Mouse (Mus musculus) heart, embryonic 13.5 days (tissue): ENCODE results near the gene Tmem238. TPM values are rescaled to one million over a fixed set of nuclear protein-coding genes. Genes with fewer than 3 reads are reported as not detected.

Experiments used
- ATAC-seq: fragments of 200-750 bp; cut with Nextera tagmentation; 2 replicates; pipeline ENCODE4 v1.8.0; 2017; ENCODE audit warnings: moderate TSS enrichment; ENCODE audit not compliant: insufficient number of reproducible peaks, low FRiP score, low TSS enrichment; ENCODE audit errors: extremely low read depth
- H3K27ac ChIP-seq: fragments of 300-500 bp; sonication (generic); replicated peaks from 2 replicates; pipeline ENCODE4 v1.5.1; 2015; ENCODE audit warnings: moderate library complexity, mild to moderate bottlenecking, inconsistent platforms
- H3K27me3 ChIP-seq: fragments of 300-500 bp; sonication (generic); replicated peaks from 2 replicates; pipeline ENCODE4 v1.6.1; 2015; ENCODE audit warnings: mild to moderate bottlenecking, inconsistent platforms
- H3K36me3 ChIP-seq: fragments of 300-500 bp; sonication (generic); 2 replicates; pipeline ENCODE4 v1.6.1; 2015; ENCODE audit warnings: mild to moderate bottlenecking, inconsistent platforms
- H3K4me1 ChIP-seq: fragments of 300-500 bp; sonication (generic); 2 replicates; pipeline ENCODE4 v1.6.1; 2015; ENCODE audit warnings: inconsistent platforms
- H3K4me2 ChIP-seq: fragments of 300-500 bp; sonication (generic); 2 replicates; pipeline ENCODE4 v1.6.1; 2015; ENCODE audit warnings: inconsistent platforms, mild to moderate bottlenecking, moderate library complexity
- H3K4me3 ChIP-seq: fragments of 300-500 bp; sonication (generic); 2 replicates; pipeline ENCODE4 v1.5.1; 2015; ENCODE audit warnings: moderate library complexity, mild to moderate bottlenecking, inconsistent platforms
- H3K9ac ChIP-seq: fragments of 300-500 bp; sonication (generic); 2 replicates; pipeline ENCODE4 v1.6.1; 2015; ENCODE audit warnings: inconsistent platforms, mild to moderate bottlenecking, moderate library complexity
- H3K9me3 ChIP-seq: fragments of 300-500 bp; sonication (generic); 2 replicates; pipeline ENCODE4 v1.6.1; 2016; ENCODE audit warnings: inconsistent platforms
- WGBS: fragments of 180-500 bp; shearing (Covaris S2); methylation state at CpG from one replicate; pipeline ENCODE4 v1.1.7; 2015; ENCODE audit warnings: mixed read lengths; 5-methylcytosine and 5-hydroxymethylcytosine counted together
- polyA plus RNA-seq: library from polyadenylated mRNA; unstranded; fragments of >200 nt; fragmentation: Nextera tagmentation; extraction: Ambion mirVana; gene quantifications from 2 replicates; pipeline ENCODE4 v1.2.1, GENCODE M21; 2015

Gene Tmem238
- polyA plus RNA-seq, 1 experiment from 2014 or later = 4.1 TPM

DNA sequence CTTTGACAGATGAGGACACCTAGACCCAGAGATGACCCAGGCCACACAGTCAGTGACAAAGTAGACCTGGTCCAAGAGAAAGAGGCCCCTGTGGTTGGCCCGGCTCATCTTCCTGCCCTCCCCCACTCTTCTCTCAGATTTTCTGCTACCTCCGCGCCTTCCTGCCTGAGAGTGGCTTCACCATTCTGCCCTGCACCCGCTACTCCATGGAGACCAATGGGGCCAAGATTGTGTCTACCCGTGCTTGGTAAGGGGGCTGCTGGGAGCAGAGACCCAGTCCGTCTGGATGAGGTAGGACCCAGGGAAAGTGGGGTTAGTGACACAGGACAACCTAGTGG is 47.0 kb downstream of the Tmem238 start:
- H3K4me2 ChIP-seq = peak overlapping the region; percentile 6; the same call in 1 of the 2 replicates

DNA sequence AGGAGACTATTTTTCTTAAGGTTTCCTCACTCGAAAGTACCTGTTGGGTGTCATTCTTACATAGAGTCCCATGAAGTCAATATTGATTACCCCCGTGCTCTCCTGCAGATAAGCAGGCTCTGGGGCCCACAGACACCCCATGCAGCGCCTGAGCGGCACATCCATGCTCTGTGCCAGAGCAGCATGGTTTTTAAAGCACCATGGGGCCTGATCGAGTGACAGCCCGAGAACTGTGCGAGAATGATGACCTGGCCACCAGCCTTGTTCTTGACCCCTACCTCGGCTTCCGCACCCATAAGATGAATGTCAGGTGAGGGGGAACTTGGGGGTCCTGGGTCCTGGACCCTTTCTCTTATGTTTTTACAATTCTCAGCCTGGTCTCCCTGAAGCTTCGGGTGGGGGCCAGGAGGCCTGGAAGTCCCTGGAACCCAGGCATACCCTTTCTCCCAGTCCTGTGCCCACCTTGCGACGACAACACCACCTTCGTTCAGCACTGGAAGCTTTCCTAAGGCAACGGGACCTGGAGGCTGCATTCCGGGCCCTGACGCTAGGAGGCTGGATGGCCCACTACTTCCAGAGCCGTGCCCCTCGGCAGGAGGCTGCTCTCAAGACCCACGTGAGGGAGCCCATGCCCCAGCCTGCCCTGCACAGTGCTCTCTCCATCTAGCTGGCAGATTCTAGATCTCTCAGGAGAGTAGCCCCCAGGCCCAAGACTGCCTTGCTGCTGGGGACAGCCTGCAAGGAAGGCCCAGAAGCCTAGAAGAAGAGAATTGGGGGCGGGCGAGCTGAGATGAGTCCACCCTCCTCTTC is 47.6 kb downstream of the Tmem238 start:
- peak overlapping the region; percentile 92 for H3K9ac ChIP-seq
- WGBS = 79% methylated on average over 21 of the region's 21 CpGs

More for the DNA sequence above, 47.0 kb downstream of the Tmem238 start:
- H3K4me1 ChIP-seq = peaks cover 42% of the 10 kb centered on the region
- no peak overlapping the region for H3K27ac ChIP-seq
- no peaks in the 10 kb centered on the region for H3K9me3 ChIP-seq
- WGBS = 79% methylated on average over 6 of the region's 6 CpGs
- H3K4me3 ChIP-seq = no peak overlapping the region
- peak overlapping the region; percentile 15; the same call in 1 of the 2 replicates for H3K9ac ChIP-seq
- peaks cover 53% of the 10 kb centered on the region for H3K36me3 ChIP-seq
- H3K27me3 ChIP-seq = no peaks in the 10 kb centered on the region
- ATAC-seq = no peak

GRCm38 (mm10) chr7:4741151-4741550 is 48.3 kb downstream of the Tmem238 start:
- WGBS = 3% methylated on average over 4 of the region's 4 CpGs

More for the DNA sequence above, 47.6 kb downstream of the Tmem238 start:
- Histone ChIP-seq H3K9me3 (no peaks in the 10 kb centered on the region), H3K36me3 (peaks cover 48% of the 10 kb centered on the region), H3K27ac (peak overlapping the region; percentile 92), H3K4me2 (peak overlapping the region; percentile 87), H3K4me3 (peak overlapping the region; percentile 79), H3K4me1 (peaks cover 39% of the 10 kb centered on the region), H3K27me3 (no peaks in the 10 kb centered on the region)
- no peak for ATAC-seq

GRCm38 (mm10) chr7:4740309-4740727 is 49.1 kb downstream of the Tmem238 start:
- Histone ChIP-seq H3K4me1 (peaks cover 38% of the 10 kb centered on the region), H3K36me3 (peaks cover 33% of the 10 kb centered on the region), H3K27ac (peak overlapping the region; percentile 92), H3K4me3 (peak overlapping the region; percentile 79), H3K27me3 (no peaks in the 10 kb centered on the region), H3K4me2 (peak overlapping the region; percentile 87), H3K9me3 (no peaks in the 10 kb centered on the region), H3K9ac (peak overlapping the region; percentile 92)
- under 1% methylated on average over 14 of the region's 14 CpGs for WGBS
- 0 out of 2 replicates have a peak, but pooled peaks have one; percentile 3 for ATAC-seq

More at GRCm38 (mm10) chr7:4741151-4741550, 48.3 kb downstream of the Tmem238 start:
- H3K4me2 ChIP-seq = peak overlapping the region; percentile 87
- no peaks in the 10 kb centered on the region for H3K9me3 ChIP-seq
- peaks cover 38% of the 10 kb centered on the region for H3K4me1 ChIP-seq
- peak overlapping the region; percentile 79 for H3K4me3 ChIP-seq
- H3K36me3 ChIP-seq = peaks cover 41% of the 10 kb centered on the region
- peak overlapping the region; percentile 92 for H3K9ac ChIP-seq
- ATAC-seq = no peak
- H3K27ac ChIP-seq = peak overlapping the region; percentile 92
- no peaks in the 10 kb centered on the region for H3K27me3 ChIP-seq

- Histone ChIP-seq H3K9ac (peak within 1 kb of the TSS; percentile 92), H3K36me3 (peaks cover 29% of the 10 kb centered on the region), H3K4me2 (peak within 1 kb of the TSS; percentile 87), H3K27ac (peak within 1 kb of the TSS; percentile 92), H3K4me3 (peak within 1 kb of the TSS; percentile 79), H3K9me3 (no peaks in the 10 kb centered on the region), H3K4me1 (peaks cover 38% of the 10 kb centered on the region), H3K27me3 (no peaks in the 10 kb centered on the region)
- under 1% methylated on average over 39 of the region's 44 CpGs for WGBS
- peak; percentile 93 for ATAC-seq
Observed at GRCm38 (mm10) chr7:4739544-4740275, 49.7 kb downstream of the Tmem238 start, which contains the start of gene Kmt5c. Gene Kmt5c (plus strand): TSS chr7:4740115.

DNA sequence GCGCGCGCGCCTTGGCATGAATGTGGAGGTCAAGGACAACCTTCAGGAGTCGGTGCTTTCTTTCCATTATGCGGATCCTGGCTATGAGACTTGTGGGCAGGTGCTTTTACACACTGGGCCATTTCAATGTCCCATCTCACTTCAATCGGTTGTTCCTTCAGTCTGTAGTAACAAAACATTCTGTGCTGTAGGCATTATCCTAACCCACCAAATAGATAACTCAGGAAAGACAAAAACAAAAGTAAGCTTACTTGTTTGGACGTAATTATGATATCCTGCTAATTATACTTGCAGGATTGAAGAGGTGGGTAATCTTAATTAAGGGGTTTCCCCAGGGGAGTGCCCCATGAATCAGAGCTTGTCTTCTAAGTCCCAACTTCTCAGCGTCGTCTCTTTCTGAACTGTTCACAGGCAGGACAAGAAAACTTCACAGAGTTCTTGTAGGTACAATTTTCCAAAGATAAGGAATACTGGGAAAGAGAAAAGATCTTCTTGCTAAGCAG is 50.4 kb downstream of the Tmem238 start:
- Histone ChIP-seq H3K9me3 (no peaks in the 10 kb centered on the region), H3K4me2 (peak overlapping the region; percentile 87), H3K27ac (peak overlapping the region; percentile 62), H3K4me3 (peak overlapping the region; percentile 79), H3K4me1 (peaks cover 38% of the 10 kb centered on the region), H3K9ac (peak overlapping the region; percentile 16), H3K27me3 (no peaks in the 10 kb centered on the region), H3K36me3 (peaks cover 22% of the 10 kb centered on the region)
- WGBS = 49% methylated on average over 10 of the region's 10 CpGs
- no peak for ATAC-seq

Other genes starting within 250 kb of the Tmem238 start
- 1.4 and 2.7 TPM in 2 replicates for gene Syt5, start 242.1 kb downstream of the Tmem238 start, polyA plus RNA-seq
- gene Ptprh, start 185.6 kb downstream of the Tmem238 start, polyA plus RNA-seq = 0.04 TPM in 1 of 2 replicates, not detected in the other
- gene Tmem86b, start 158.2 kb downstream of the Tmem238 start, polyA plus RNA-seq = 2.4 TPM in 2 replicates
- 7.2 and 7.4 TPM in 2 replicates for gene Ppp6r1, start 130.6 kb downstream of the Tmem238 start, polyA plus RNA-seq
- gene Hspbp1, start 104.6 kb downstream of the Tmem238 start, polyA plus RNA-seq = 74.0 and 79.9 TPM in 2 replicates
- gene Brsk1, start 99.1 kb downstream of the Tmem238 start, polyA plus RNA-seq = 0.46 and 0.91 TPM in 2 replicates
- 0.05 and 0.07 TPM in 2 replicates for gene Tmem150b, start 64.4 kb downstream of the Tmem238 start, polyA plus RNA-seq
- 57.1 and 60.0 TPM in 2 replicates for gene Kmt5c, start 49.5 kb downstream of the Tmem238 start, polyA plus RNA-seq
- gene Cox6b2, start 36.6 kb downstream of the Tmem238 start, polyA plus RNA-seq = 35.4 and 36.4 TPM in 2 replicates
- not detected in 2 replicates for gene Fam71e2, start 18.4 kb downstream of the Tmem238 start, polyA plus RNA-seq
- 0.09 TPM in 1 of 2 replicates, not detected in the other for gene Il11, start 6.8 kb downstream of the Tmem238 start, polyA plus RNA-seq
- not detected in 2 replicates for gene Tmem190, start 6.7 kb downstream of the Tmem238 start, polyA plus RNA-seq
- 209 and 245 TPM in 2 replicates for gene Rpl28, start 3.2 kb upstream of the Tmem238 start, polyA plus RNA-seq
- gene Ube2s, start 22.9 kb upstream of the Tmem238 start, polyA plus RNA-seq = 327 and 359 TPM in 2 replicates
- 0.04 TPM in 2 replicates for gene Shisa7, start 55.0 kb upstream of the Tmem238 start, polyA plus RNA-seq
- 3.7 and 3.8 TPM in 2 replicates for gene Isoc2b, start 80.6 kb upstream of the Tmem238 start, polyA plus RNA-seq
- 1.4 TPM in 2 replicates for gene Isoc2a, start 87.5 kb upstream of the Tmem238 start, polyA plus RNA-seq
- 0.27 TPM in 1 of 2 replicates, not detected in the other for gene Gm36210, start 116.9 kb upstream of the Tmem238 start, polyA plus RNA-seq
- 2.4 and 2.9 TPM in 2 replicates for gene Zfp628, start 125.6 kb upstream of the Tmem238 start, polyA plus RNA-seq
- gene Nat14, start 132.4 kb upstream of the Tmem238 start, polyA plus RNA-seq = 4.2 and 5.8 TPM in 2 replicates
- gene Ssc5d, start 136.1 kb upstream of the Tmem238 start, polyA plus RNA-seq = 1.5 and 2.0 TPM in 2 replicates
- 4.0 and 5.8 TPM in 2 replicates for gene Sbk2, start 174.8 kb upstream of the Tmem238 start, polyA plus RNA-seq
- gene Sbk3, start 181.5 kb upstream of the Tmem238 start, polyA plus RNA-seq = 0.12 and 0.55 TPM in 2 replicates
- 20.8 and 25.7 TPM in 2 replicates for gene Zfp579, start 206.5 kb upstream of the Tmem238 start, polyA plus RNA-seq
- gene Zfp524, start 224.8 kb upstream of the Tmem238 start, polyA plus RNA-seq = 10.7 and 12.3 TPM in 2 replicates
- 25.6 and 28.4 TPM in 2 replicates for gene Fiz1, start 225.0 kb upstream of the Tmem238 start, polyA plus RNA-seq
- gene Gm44973, start 225.8 kb upstream of the Tmem238 start, polyA plus RNA-seq = not detected in 2 replicates
- 3.8 and 4.4 TPM in 2 replicates for gene Zfp865, start 230.7 kb upstream of the Tmem238 start, polyA plus RNA-seq
- gene Ccdc106, start 230.9 kb upstream of the Tmem238 start, polyA plus RNA-seq = 2.1 and 4.2 TPM in 2 replicates
- gene 4632433K11Rik, start 244.5 kb upstream of the Tmem238 start, polyA plus RNA-seq = not detected in 2 replicates
- gene Zfp784, start 248.8 kb upstream of the Tmem238 start, polyA plus RNA-seq = 5.4 and 5.7 TPM in 2 replicates